Mouse (Mus musculus) kidney, embryonic 15.5 days (tissue): ENCODE measurements around the gene Syt3. TPM values are rescaled to one million over a fixed set of nuclear protein-coding genes. Genes with fewer than 3 reads are reported as not detected.

Experiments
- ATAC-seq: fragments of 200-750 bp; cut with Nextera tagmentation; replicated peaks from 2 replicates; pipeline ENCODE4 v1.8.0; 2017; ENCODE audit warnings: moderate TSS enrichment; ENCODE audit not compliant: low FRiP score
- H3K27ac ChIP-seq: fragments of 300-500 bp; sonication (generic); 2 replicates; pipeline ENCODE4 v1.5.1; 2015; ENCODE audit warnings: mild to moderate bottlenecking, inconsistent platforms
- H3K27me3 ChIP-seq: fragments of 300-500 bp; sonication (generic); 2 replicates; pipeline ENCODE4 v1.6.1; 2015; ENCODE audit warnings: inconsistent platforms
- H3K36me3 ChIP-seq: fragments of 300-500 bp; sonication (generic); 2 replicates; pipeline ENCODE4 v1.6.1; 2015; ENCODE audit warnings: inconsistent platforms
- H3K4me1 ChIP-seq: fragments of 300-500 bp; sonication (generic); 2 replicates; pipeline ENCODE4 v1.6.1; 2015; ENCODE audit warnings: inconsistent platforms
- H3K4me2 ChIP-seq: fragments of 300-500 bp; sonication (generic); 2 replicates; pipeline ENCODE4 v1.6.1; 2015; ENCODE audit warnings: moderate library complexity, mild to moderate bottlenecking, inconsistent platforms
- H3K4me3 ChIP-seq: fragments of 300-500 bp; sonication (generic); replicated peaks from 2 replicates; pipeline ENCODE4 v1.5.1; 2015; ENCODE audit warnings: mild to moderate bottlenecking, inconsistent platforms
- H3K9ac ChIP-seq: fragments of 300-500 bp; sonication (generic); 2 replicates; pipeline ENCODE4 v1.6.1; 2015; ENCODE audit warnings: mild to moderate bottlenecking, inconsistent platforms
- H3K9me3 ChIP-seq: fragments of 300-500 bp; sonication (generic); replicated peaks from 2 replicates; pipeline ENCODE4 v1.6.1; 2016; ENCODE audit warnings: inconsistent platforms
- WGBS: fragments of 180-500 bp; shearing (Covaris S2); methylation state at CpG from one replicate; pipeline ENCODE4 v1.1.7; 2015; ENCODE audit warnings: mixed read lengths; 5-methylcytosine and 5-hydroxymethylcytosine counted together
- polyA plus RNA-seq: library from polyadenylated mRNA; unstranded; fragments of >200 nt; fragmentation: Nextera tagmentation; extraction: Ambion mirVana; gene quantifications from 2 replicates; pipeline ENCODE4 v1.2.1, GENCODE M21; 2015

Gene Syt3
- polyA plus RNA-seq, 1 experiment from 2014 or later: 2.5 TPM

DNA sequence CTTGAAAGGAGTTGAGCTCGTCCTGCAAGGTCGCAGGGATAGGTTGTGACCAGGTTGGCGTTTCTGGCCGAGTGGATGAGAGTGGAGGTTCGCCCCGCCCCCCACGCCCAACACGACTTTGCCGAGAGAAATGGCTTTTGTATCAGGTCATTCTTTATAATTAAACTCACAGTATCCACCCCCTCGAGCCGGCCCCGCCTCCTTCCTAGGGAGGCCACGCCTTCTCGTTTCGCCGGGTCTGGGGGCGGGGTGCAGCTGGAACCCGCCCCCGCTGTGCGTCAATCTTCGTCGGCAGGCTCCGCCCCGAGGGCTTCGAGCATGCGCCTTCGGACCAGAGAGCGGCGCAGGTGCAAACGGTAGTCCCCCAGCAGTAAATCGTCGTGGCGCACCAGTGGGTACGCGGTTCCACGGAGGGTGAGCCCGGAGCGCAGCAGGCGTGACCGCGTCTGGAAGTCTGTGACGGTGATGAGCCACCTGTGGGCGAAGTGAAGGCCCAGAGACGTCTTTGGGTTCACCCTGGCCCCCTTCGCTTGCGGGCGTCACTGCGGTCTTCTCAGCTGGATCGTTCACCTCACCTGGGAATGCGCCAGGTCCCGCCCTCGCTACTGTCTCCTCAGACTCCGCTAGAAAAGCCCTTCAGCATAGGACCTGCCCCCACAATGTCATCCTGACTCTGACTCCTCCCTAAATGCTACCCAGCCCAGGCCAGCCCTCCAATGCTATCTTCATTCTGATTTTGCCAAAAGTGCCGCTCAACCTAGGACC lies 23.8 kb upstream of the Syt3 start:
- Histone ChIP-seq H3K36me3 (no peaks in the 10 kb centered on the region), H3K4me2 (peak overlapping the region; percentile 95), H3K4me1 (peaks cover 42% of the 10 kb centered on the region), H3K27ac (no peak overlapping the region), H3K27me3 (peaks cover 65% of the 10 kb centered on the region), H3K9me3 (no peaks in the 10 kb centered on the region), H3K4me3 (peak overlapping the region; percentile 59), H3K9ac (peak overlapping the region; percentile 48; the same call in 1 of the 2 replicates)
- WGBS: under 1% methylated on average over 54 of the region's 54 CpGs
- ATAC-seq: peak; percentile 69

GRCm38 (mm10) chr7:44360792-44361301 lies 23.1 kb upstream of the Syt3 start:
- no peak overlapping the region for H3K9ac ChIP-seq
- 9% methylated on average over 21 of the region's 21 CpGs for WGBS
- peaks cover 42% of the 10 kb centered on the region for H3K4me1 ChIP-seq
- peak overlapping the region; percentile 95 for H3K4me2 ChIP-seq
- no peaks in the 10 kb centered on the region for H3K36me3 ChIP-seq
- H3K27ac ChIP-seq: no peak overlapping the region
- H3K27me3 ChIP-seq: peaks cover 57% of the 10 kb centered on the region
- H3K4me3 ChIP-seq: peak overlapping the region; percentile 59
- H3K9me3 ChIP-seq: no peaks in the 10 kb centered on the region
- peak; percentile 19 for ATAC-seq

GRCm38 (mm10) chr7:44372678-44373077 lies 11.2 kb upstream of the Syt3 start:
- peak overlapping the region; percentile 85; the same call in 1 of the 2 replicates for H3K4me2 ChIP-seq
- H3K9me3 ChIP-seq: no peaks in the 10 kb centered on the region
- ATAC-seq: no peak
- H3K36me3 ChIP-seq: no peaks in the 10 kb centered on the region
- WGBS: 93% methylated on average over 8 of the region's 8 CpGs
- H3K27ac ChIP-seq: no peak overlapping the region
- no peak overlapping the region for H3K4me3 ChIP-seq
- peaks cover 15% of the 10 kb centered on the region for H3K4me1 ChIP-seq
- no peaks in the 10 kb centered on the region for H3K27me3 ChIP-seq
- H3K9ac ChIP-seq: no peak overlapping the region

DNA sequence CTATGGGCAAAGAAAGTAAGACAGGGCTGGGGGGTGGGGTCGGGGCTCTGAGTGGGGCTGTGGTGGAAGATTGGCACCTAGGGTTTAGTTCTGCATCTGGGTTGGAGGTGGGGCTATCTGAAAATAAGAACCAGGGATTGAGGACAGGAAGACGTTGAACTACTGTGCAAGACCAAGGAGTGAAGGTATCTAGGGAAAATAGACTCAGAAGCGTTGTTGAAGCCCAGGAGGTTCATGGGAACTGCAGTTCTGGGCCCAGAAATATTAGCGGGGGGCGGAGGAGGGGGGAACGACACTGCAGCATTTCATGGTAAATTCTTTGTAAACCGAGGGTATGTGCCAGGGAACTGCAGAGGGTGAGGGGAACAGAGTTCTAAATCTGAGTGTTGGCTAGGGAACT lies 10.4 kb upstream of the Syt3 start:
- Histone ChIP-seq H3K4me3 (peak overlapping the region; percentile 66), H3K27ac (no peak overlapping the region), H3K4me1 (peaks cover 19% of the 10 kb centered on the region), H3K9me3 (no peaks in the 10 kb centered on the region), H3K36me3 (no peaks in the 10 kb centered on the region), H3K27me3 (no peaks in the 10 kb centered on the region; the same call in 1 of the 2 replicates), H3K9ac (peak overlapping the region; percentile 59), H3K4me2 (peak overlapping the region; percentile 85)
- ATAC-seq: no peak; the same call in none of the 2 replicates
- 10% methylated on average over 7 of the region's 7 CpGs for WGBS

DNA sequence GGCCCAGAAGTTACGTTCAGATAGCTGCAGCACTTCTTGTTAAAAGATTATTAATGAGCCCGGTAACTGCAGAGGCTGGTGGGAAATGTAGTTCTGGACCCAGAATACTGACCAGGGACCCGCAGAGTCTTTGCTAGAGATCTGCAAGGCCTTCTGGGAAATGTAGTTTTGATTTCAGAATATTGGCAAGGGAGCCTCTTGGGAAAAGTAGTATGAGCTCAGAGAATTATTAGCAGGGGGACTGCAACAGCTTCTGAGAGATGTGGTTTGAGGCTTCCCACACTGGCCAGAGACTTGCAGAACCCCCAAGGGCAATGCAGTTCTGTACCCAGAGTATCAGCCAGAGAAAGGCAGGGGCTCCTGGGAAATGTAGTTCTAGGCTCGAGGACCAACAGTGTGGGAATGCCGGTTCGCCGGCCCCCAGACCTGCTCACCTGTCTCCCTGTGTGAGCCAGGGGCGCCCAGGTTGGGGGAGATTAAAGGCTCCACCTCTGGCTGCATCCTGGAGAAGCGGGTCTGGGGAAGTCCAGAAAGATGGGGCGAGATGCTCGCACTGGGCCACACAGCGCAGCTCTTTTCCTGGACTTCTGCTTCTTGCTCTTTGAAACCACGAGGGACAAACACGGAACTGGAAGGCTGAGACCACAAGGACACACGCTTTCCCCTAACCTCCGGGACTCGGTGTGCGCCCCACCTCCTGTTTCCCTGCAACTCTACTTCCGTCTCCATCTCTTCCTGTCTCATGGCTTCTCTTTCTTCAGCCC lies 9.8 kb upstream of the Syt3 start:
- peak; percentile 93 for ATAC-seq
- Histone ChIP-seq H3K27ac (peak overlapping the region; percentile 68), H3K9me3 (no peaks in the 10 kb centered on the region), H3K4me1 (peaks cover 19% of the 10 kb centered on the region), H3K4me3 (peak overlapping the region; percentile 66), H3K4me2 (peak overlapping the region; percentile 85), H3K27me3 (peaks cover under 1% of the 10 kb centered on the region), H3K9ac (peak overlapping the region; percentile 59), H3K36me3 (no peaks in the 10 kb centered on the region)
- under 1% methylated on average over 19 of the region's 19 CpGs for WGBS

DNA sequence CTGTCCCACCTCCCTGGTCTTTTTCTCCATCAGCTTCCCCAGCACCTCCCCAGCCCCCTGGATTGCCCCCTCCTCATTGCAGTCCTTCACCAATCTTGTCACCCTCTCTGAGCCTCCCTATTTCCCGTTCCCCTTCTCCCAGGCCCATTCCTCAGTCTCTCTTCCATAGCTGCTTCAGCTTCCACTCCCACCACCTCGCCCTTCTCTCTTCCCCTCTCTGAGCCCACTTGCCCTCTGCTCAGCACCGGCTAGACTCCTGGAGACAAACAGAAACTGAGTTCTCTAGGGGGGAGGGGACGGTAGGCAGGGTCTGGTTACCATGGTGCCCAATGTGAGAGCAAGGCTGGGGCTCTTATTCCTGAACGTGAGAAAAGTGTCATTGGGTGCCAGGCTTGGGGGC lies 9.1 kb upstream of the Syt3 start:
- Histone ChIP-seq H3K9ac (peak overlapping the region; percentile 59), H3K4me2 (peak overlapping the region; percentile 85), H3K27me3 (peaks cover 4% of the 10 kb centered on the region), H3K27ac (peak overlapping the region; percentile 68), H3K4me1 (peaks cover 19% of the 10 kb centered on the region), H3K4me3 (peak overlapping the region; percentile 66), H3K9me3 (no peaks in the 10 kb centered on the region), H3K36me3 (no peaks in the 10 kb centered on the region)
- 1% methylated on average over 5 of the region's 5 CpGs for WGBS
- ATAC-seq: peak; percentile 27

GRCm38 (mm10) chr7:44375207-44375606 lies 8.7 kb upstream of the Syt3 start:
- ATAC-seq: no peak
- H3K27me3 ChIP-seq: peaks cover 4% of the 10 kb centered on the region
- peak overlapping the region; percentile 66 for H3K4me3 ChIP-seq
- H3K9me3 ChIP-seq: no peaks in the 10 kb centered on the region
- no peaks in the 10 kb centered on the region for H3K36me3 ChIP-seq
- H3K4me1 ChIP-seq: peaks cover 19% of the 10 kb centered on the region
- peak overlapping the region; percentile 59 for H3K9ac ChIP-seq
- H3K27ac ChIP-seq: no peak overlapping the region
- H3K4me2 ChIP-seq: peak overlapping the region; percentile 85
- 5% methylated on average over 10 of the region's 10 CpGs for WGBS

DNA sequence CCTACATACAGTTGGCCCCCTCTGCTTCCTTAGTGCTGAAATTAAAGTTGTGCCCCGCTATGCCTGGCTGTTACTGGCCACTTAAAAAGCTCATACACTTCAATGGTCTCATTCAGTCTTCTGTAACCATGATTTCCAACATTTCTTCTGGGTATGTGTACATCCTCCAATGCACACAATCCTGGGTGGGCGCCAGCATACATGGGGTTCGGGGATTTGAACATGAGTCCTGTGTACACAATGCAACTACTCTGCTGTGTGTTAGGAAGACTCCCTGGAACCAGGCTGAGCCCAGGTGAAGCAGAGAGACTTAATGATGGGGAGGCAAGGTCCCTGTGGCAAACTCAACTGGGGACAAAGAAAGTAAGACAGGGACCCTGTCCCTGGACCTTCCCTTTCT lies 8.1 kb upstream of the Syt3 start:
- Histone ChIP-seq H3K4me2 (0 out of 2 replicates have a peak overlapping the region, but pooled peaks have one; percentile 85), H3K9ac (no peak overlapping the region), H3K36me3 (no peaks in the 10 kb centered on the region), H3K4me3 (no peak overlapping the region), H3K27ac (no peak overlapping the region), H3K27me3 (peaks cover 4% of the 10 kb centered on the region), H3K9me3 (no peaks in the 10 kb centered on the region), H3K4me1 (peaks cover 19% of the 10 kb centered on the region)
- no peak for ATAC-seq
- WGBS: 70% methylated on average over 3 of the region's 3 CpGs

DNA sequence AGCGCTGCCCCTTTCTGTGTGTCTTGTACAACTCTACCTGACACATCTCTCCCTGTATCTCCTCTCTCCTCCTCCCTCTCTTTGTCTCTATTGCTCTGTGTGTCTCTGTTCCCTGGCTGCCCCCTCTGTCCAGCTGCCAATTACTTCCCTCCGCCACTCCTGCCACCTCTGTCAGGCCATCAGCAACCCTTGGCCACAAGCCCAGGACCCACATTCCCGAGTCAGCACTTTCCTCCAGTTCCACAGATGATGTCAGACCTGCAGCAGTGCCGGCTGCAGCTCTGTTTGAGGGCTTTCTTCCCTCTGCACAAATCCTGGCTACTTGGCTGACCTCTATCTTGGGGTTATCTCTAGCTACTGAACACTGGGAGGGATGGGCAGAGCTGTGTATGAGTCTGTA lies 5.6 kb upstream of the Syt3 start:
- 44% methylated on average over 4 of the region's 4 CpGs for WGBS
- no peak for ATAC-seq
- H3K27me3 ChIP-seq: peaks cover 16% of the 10 kb centered on the region
- H3K4me1 ChIP-seq: peaks cover 17% of the 10 kb centered on the region
- H3K9ac ChIP-seq: no peak overlapping the region
- no peak overlapping the region for H3K4me3 ChIP-seq
- H3K4me2 ChIP-seq: no peak overlapping the region
- no peaks in the 10 kb centered on the region for H3K9me3 ChIP-seq
- no peaks in the 10 kb centered on the region for H3K36me3 ChIP-seq
- no peak overlapping the region for H3K27ac ChIP-seq

DNA sequence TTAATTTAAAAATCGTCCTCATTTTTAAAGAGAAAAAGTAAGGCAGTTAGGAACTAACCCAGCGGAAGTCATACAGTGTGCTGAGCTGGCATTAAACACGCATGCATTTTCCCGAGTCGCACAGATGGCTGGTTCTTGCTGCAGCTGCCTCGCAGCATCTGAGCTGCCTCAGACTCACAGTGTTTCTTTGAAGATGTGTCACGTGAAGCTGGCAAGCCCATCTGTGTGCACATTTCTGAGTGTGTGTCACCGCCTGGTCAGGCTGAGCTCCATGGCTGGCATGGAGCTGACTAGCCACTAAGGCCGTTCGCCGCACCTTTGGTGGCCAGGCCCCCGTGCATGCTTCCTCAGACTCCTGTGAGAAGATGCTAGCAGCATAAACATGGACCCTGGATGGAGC lies 1.4 kb upstream of the Syt3 start:
- H3K9me3 ChIP-seq: no peaks in the 10 kb centered on the region
- no peak overlapping the region for H3K4me2 ChIP-seq
- ATAC-seq: no peak
- 77% methylated on average over 12 of the region's 12 CpGs for WGBS
- H3K36me3 ChIP-seq: no peaks in the 10 kb centered on the region
- peaks cover 50% of the 10 kb centered on the region for H3K27me3 ChIP-seq
- peaks cover 12% of the 10 kb centered on the region; the same call in 1 of the 2 replicates for H3K4me1 ChIP-seq
- H3K4me3 ChIP-seq: no peak overlapping the region
- no peak overlapping the region for H3K9ac ChIP-seq
- H3K27ac ChIP-seq: no peak overlapping the region

DNA sequence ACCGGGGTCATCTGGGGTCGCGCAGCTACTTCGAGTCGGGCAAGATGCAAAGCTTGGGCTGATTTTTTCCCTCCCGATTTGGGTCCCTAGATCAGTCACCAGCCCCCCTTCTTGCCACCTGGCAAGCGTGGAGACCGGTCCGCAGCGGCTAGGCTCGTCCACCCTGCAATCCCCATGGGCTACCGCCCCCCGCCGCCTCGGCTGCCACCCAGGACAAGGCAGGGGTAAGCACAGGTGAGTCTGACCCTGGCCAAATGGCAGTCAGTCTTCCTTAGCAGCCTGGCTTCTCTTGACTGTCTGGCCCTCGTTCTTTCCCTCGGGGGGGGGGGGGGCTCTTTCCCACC lies 786 bp downstream of the Syt3 start:
- 0% methylated on average over 17 of the region's 17 CpGs for WGBS
- Histone ChIP-seq H3K4me2 (peak overlapping the region; percentile 93), H3K27ac (no peak overlapping the region), H3K9me3 (no peaks in the 10 kb centered on the region), H3K27me3 (peaks cover 53% of the 10 kb centered on the region), H3K9ac (peak overlapping the region; percentile 25; the same call in 1 of the 2 replicates), H3K4me3 (peak overlapping the region; percentile 55), H3K36me3 (no peaks in the 10 kb centered on the region), H3K4me1 (peaks cover 9% of the 10 kb centered on the region; the same call in 1 of the 2 replicates)
- ATAC-seq: peak; percentile 69

- peaks cover 53% of the 10 kb centered on the region for H3K27me3 ChIP-seq
- no peaks in the 10 kb centered on the region for H3K36me3 ChIP-seq
- no peak for ATAC-seq
- H3K27ac ChIP-seq: no peak within 1 kb of the TSS
- no peaks in the 10 kb centered on the region for H3K9me3 ChIP-seq
- H3K9ac ChIP-seq: peak within 1 kb of the TSS; percentile 25; the same call in 1 of the 2 replicates
- peak within 1 kb of the TSS; percentile 55 for H3K4me3 ChIP-seq
- H3K4me2 ChIP-seq: peak within 1 kb of the TSS; percentile 93
- WGBS: 76% methylated on average over 12 of the region's 12 CpGs
- H3K4me1 ChIP-seq: peaks cover 9% of the 10 kb centered on the region; the same call in 1 of the 2 replicates
Measured at GRCm38 (mm10) chr7:44385720-44386119, 1.8 kb downstream of the Syt3 start, which contains the start of gene 1700008O03Rik. 1700008O03Rik (minus strand) TSS chr7:44385820.
